Mouse (Mus musculus) neural tube, postnatal 0 days (tissue): ENCODE results near the gene Gstm6. TPM values are rescaled to one million over a fixed set of nuclear protein-coding genes. Genes with fewer than 3 reads are reported as not detected.

Experiments used
- polyA plus RNA-seq: library from polyadenylated mRNA; unstranded; fragments of >200 nt; fragmentation: Nextera tagmentation; extraction: Ambion mirVana; gene quantifications from 2 replicates; pipeline ENCODE4 v1.2.1, GENCODE M21; 2015

Gene Gstm6
- polyA plus RNA-seq, result 13.3 and 16.4 TPM in 2 replicates

GRCm38 (mm10) chr3:107943239-107943990, at the start of gene Gstm6:
TSS of gene Gstm6 (minus strand) at chr3:107943749.

DNA sequence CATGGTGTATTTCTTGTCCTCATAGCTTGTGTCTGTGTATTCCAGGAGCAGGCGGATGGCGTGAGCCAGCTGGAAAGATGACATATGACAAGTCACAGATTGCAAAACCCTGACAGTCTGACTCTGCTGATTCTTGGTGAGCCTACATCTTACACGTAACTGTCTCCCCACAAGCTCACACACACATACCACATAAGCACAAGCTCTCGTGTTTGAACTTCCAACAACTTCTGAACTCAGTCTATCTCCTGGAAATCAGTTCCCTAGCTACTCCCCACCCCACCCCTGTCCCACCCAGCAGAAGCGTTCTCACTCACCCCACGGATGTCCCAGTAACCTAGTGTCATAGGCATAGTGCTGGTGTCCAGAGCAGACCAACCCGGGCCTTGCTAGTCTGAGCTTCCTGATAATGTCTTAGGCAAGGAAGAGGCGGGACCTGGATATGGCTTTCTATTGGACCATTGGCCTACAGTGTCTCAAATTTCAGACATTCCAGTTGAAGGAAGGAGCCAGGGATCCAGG, 42.6 kb upstream of the Gstm6 start, which contains the start of gene Gstm2:
Gstm2 (minus strand) TSS at position 413 of the 522 bp plus-strand sequence.

DNA sequence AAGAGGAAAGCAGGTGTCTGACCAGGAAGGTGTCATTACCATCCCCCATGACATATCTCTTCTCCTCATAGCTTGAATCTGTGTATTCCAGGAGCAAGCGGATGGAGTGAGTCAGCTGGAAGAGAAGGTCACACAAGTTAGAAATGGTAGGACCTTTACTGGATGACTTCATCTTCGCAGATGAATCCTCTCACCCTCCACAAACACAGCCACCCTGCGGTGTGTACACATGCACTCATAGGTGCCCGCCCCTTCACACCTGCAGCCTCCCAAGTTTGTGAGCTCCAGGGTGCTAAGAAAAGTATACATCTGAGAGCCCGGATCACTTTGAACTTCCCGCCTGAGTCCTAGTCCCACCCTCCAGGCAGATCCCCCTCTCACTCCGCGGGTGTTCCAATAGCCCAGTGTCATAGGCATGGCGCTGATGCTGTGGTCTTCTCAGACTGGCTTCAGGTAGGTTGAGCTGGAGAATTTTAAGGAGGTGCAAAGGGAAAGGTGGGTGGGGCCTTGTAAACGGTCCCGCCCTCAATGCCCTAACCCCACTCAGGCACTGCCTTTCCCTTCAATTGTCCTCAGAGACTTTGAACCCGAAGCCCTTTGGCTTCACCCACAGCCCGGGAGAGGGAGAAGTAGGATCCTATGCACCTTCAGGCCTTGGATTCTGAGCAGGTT, 25.3 kb upstream of the Gstm6 start, which contains the start of gene Gstm3:
Gstm3 (minus strand) TSS at position 560 of the 672 bp plus-strand sequence.

DNA sequence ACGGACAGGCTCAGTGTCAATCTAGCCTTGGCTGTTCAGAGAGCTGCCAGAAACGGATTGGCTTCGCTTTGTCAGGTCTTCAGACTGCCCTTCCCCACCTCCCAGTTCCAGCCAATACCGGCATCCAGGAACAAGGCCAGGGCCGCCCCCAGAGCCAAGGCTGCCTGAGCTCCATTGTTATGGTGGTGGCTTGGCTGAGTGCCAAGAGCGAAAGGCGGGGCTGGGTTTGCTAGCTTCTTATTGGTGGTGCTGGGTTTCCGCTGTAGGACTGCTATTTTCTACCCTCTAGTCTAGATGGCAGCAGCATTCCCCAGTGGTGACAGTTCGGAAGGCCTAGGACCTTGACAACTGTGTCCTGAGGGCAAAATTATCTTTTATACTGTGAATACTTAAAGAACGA, 11.9 kb downstream of the Gstm6 start, which contains the start of gene Gstm7:
Gstm7 (minus strand) TSS at position 148 of the 400 bp plus-strand sequence.

DNA sequence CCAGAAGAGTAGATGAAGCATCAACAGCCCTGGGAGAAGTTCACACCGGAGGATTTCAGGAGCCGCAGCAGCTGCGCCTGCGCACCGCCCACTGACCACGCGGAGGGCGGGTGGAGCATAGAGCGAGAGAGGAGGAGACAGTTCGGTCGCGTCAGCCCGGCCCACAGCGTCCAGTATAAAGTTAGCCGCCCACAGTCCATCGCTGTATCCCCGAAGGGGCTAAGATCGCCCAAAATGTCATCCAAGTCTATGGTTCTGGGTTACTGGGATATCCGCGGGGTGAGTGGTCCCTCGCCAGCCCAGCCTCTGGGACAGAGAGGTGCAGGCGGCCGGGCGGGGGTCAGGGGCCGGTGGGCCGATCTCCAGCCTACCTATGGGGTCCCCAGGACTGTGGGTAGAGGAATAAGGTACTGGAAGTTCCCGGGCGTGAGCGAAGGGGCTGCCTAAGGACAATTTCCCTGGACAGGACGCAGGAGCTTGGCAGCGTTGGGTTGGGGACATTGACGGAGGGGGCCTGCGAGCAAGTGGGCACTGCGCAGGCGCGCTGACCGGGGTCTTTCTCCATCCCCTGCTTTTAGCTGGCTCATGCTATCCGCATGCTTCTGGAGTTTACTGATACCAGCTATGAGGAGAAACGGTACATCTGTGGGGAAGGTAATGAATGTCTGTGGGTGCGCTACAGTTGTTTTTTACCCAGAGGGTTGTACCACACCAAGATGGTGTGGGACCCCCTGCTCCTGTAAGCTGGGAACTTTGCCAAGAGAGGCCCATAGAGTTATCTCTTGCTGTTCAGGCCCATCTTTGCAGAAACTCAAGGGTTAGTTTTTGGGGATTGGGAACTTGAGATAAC, 47.6 kb downstream of the Gstm6 start, which contains the start of gene Gstm5:
Gstm5 (plus strand) TSS at position 102 of the 850 bp plus-strand sequence.

Other genes with a start within 250 kb of the Gstm6 start
- gene Ahcyl1, start 247.2 kb downstream of the Gstm6 start, polyA plus RNA-seq, result 153 and 158 TPM in 2 replicates
- 11.9 and 14.0 TPM in 2 replicates for gene Csf1, start 183.3 kb downstream of the Gstm6 start, polyA plus RNA-seq
- gene Eps8l3, start 66.5 kb downstream of the Gstm6 start, polyA plus RNA-seq, result not detected in 2 replicates
- gene Gstm5, start 47.9 kb downstream of the Gstm6 start, polyA plus RNA-seq, result 376 and 412 TPM in 2 replicates
- 35.9 and 41.4 TPM in 2 replicates for gene Gstm7, start 11.9 kb downstream of the Gstm6 start, polyA plus RNA-seq
- not detected in 2 replicates for gene Gstm3, start 25.5 kb upstream of the Gstm6 start, polyA plus RNA-seq
- 12.0 and 19.7 TPM in 2 replicates for gene Gstm2, start 42.7 kb upstream of the Gstm6 start, polyA plus RNA-seq
- gene Gstm1, start 74.2 kb upstream of the Gstm6 start, polyA plus RNA-seq, result 540 and 612 TPM in 2 replicates
- 24.6 and 24.8 TPM in 2 replicates for gene Gstm4, start 101.1 kb upstream of the Gstm6 start, polyA plus RNA-seq
- gene Ampd2, start 142.9 kb upstream of the Gstm6 start, polyA plus RNA-seq, result 46.4 and 51.5 TPM in 2 replicates
- 0.09 TPM in 1 of 2 replicates, not detected in the other for gene Gnat2, start 149.0 kb upstream of the Gstm6 start, polyA plus RNA-seq
- gene Gnai3, start 202.4 kb upstream of the Gstm6 start, polyA plus RNA-seq, result 74.5 and 76.0 TPM in 2 replicates
- gene Gpr61, start 211.1 kb upstream of the Gstm6 start, polyA plus RNA-seq, result 8.6 TPM in 2 replicates
- gene Amigo1, start 242.6 kb upstream of the Gstm6 start, polyA plus RNA-seq, result 13.9 and 16.3 TPM in 2 replicates